Mouse (Mus musculus) stomach, postnatal 0 days (tissue): Measurements from ENCODE around the gene Hist1h1t. TPM values are rescaled to one million over a fixed set of nuclear protein-coding genes. Genes with fewer than 3 reads are reported as not detected.
"Not testable (repeated sequence)": the region's sequence is repeated elsewhere in the genome, so short reads cannot be mapped to it uniquely, and the experiment has no call there.

Experiments
- ATAC-seq: fragments of 200-750 bp; cut with Nextera tagmentation; 2 replicates; pipeline ENCODE4 v1.8.0; 2017; ENCODE audit not compliant: low FRiP score, low TSS enrichment
- DNase-seq: peaks from one replicate; pipeline ENCODE4 v3.0.0-alpha.2; 2016; ENCODE audit warnings: low spot score
- H3K27ac ChIP-seq: fragments of 300-500 bp; sonication (generic); replicated peaks from 2 replicates; pipeline ENCODE4 v1.5.1; 2014; ENCODE audit warnings: mild to moderate bottlenecking, control low read depth
- H3K27me3 ChIP-seq: fragments of 300-500 bp; sonication (generic); 2 replicates; pipeline ENCODE4 v1.6.1; 2014; ENCODE audit warnings: low read length; ENCODE audit not compliant: control insufficient read depth, insufficient read depth
- H3K36me3 ChIP-seq: fragments of 300-500 bp; sonication (generic); 2 replicates; pipeline ENCODE4 v1.6.1; 2014; ENCODE audit warnings: low read length, mixed read lengths; ENCODE audit not compliant: control insufficient read depth, insufficient read depth
- H3K4me1 ChIP-seq: fragments of 300-500 bp; sonication (generic); replicated peaks from 2 replicates; pipeline ENCODE4 v1.6.1; 2014; ENCODE audit warnings: antibody characterized with exemption; ENCODE audit not compliant: control insufficient read depth, insufficient read depth
- H3K4me2 ChIP-seq: fragments of 300-500 bp; sonication (generic); replicated peaks from 2 replicates; pipeline ENCODE4 v1.6.1; 2014; ENCODE audit warnings: low read depth, mild to moderate bottlenecking, control low read depth, moderate library complexity
- H3K4me3 ChIP-seq: fragments of 300-500 bp; sonication (generic); 2 replicates; pipeline ENCODE4 v1.5.1; 2014; ENCODE audit warnings: low read depth, low read length, control low read depth
- H3K9ac ChIP-seq: fragments of 300-500 bp; sonication (generic); 2 replicates; pipeline ENCODE4 v1.6.1; 2014; ENCODE audit warnings: mild to moderate bottlenecking, low read length, control low read depth, mixed read lengths
- H3K9me3 ChIP-seq: fragments of 300-500 bp; sonication (generic); 2 replicates; pipeline ENCODE4 v1.6.1; 2016; ENCODE audit warnings: low read length; ENCODE audit not compliant: control insufficient read depth
- CTCF ChIP-seq: IDR thresholded peaks from 2 replicates; pipeline ENCODE4 v1.5.1; 2016; ENCODE audit warnings: antibody characterized with exemption, low read depth, mild to moderate bottlenecking, moderate library complexity
- EP300 ChIP-seq: optimal IDR thresholded peaks from 2 replicates; pipeline ENCODE3; 2016; ENCODE audit warnings: antibody characterized with exemption
- WGBS: fragments of 180-500 bp; shearing (Covaris S2); extraction: QIAGEN DNeasy Blood & Tissue Kit; methylation state at CpG from one replicate; pipeline ENCODE4 v1.1.7; 2014; 5-methylcytosine and 5-hydroxymethylcytosine counted together
- polyA plus RNA-seq: library from polyadenylated mRNA; unstranded; fragments of >200 nt; fragmentation: Nextera tagmentation; extraction: Ambion mirVana; gene quantifications from 2 replicates; pipeline ENCODE4 v1.2.1, GENCODE M21; 2015

Gene Hist1h1t
- polyA plus RNA-seq, 1 experiment from 2014 or later, result not detected

DNA sequence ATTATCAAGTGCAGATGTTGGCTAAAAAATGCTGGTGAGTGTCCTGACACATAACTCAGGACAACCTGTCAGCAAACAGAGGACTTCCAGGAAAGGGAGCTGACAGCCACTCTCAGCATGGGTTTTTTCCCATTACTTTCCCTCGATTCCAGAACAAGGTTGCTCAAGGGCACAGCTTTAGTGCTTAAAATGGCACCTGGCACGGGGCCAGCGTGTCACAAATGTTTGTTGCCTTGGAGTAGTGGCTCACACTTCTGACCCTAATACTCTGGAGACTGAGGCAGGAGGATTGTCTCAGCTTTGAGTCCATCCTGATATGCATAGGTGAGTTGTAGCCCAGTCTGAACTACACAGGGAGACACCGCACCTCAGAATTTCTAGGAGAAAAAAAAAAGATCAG, 13.0 kb downstream of the Hist1h1t start:
- DNase-seq (no peak), ATAC-seq (no peak)
- no peaks in the 10 kb centered on the region for H3K9me3 ChIP-seq
- no peak overlapping the region for H3K4me2 ChIP-seq
- H3K4me1 ChIP-seq, result no peaks in the 10 kb centered on the region
- no peak overlapping the region; the same call in 1 of the 2 replicates for H3K4me3 ChIP-seq
- 72% methylated on average over 4 of the region's 4 CpGs for WGBS
- no peaks in the 10 kb centered on the region for H3K36me3 ChIP-seq
- H3K27ac ChIP-seq, result no peak overlapping the region
- H3K9ac ChIP-seq, result no peak overlapping the region
- H3K27me3 ChIP-seq, result no peaks in the 10 kb centered on the region
- no peak for TF ChIP-seq EP300

DNA sequence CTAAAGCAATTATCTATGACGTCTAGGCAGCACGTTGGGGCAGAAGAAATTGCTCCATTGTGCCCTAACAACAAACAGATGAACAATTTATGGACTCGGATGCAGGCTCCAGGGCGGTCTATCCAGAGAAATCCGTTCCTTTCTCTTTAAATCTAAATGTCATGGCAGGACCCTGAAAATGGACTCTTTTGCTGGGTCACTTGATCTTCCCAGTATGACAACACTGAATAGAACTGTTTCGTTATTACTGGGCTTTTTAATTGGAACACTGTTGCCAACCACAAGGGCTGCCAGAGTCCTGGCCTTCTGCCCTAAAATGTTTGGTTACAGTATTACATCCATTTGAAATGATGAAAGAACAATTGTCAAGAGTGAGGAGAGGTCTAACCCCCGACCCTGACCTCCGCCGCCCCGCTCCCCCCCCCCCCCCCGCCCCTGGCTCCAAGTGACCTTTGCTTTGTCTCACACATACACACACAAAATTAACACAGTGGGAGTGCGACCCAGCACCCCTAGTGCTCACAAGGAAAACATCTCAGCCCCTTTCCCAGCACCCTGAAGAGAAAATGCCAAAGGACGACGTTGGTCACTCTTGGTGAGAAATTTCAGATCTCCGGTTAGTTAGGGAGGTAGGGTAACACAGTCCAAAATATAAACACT, 14.2 kb downstream of the Hist1h1t start:
- H3K4me2 ChIP-seq, result peak overlapping the region; percentile 79
- no peak for DNase-seq
- no peaks in the 10 kb centered on the region for H3K36me3 ChIP-seq
- no peaks in the 10 kb centered on the region for H3K9me3 ChIP-seq
- peak overlapping the region; percentile 52 for H3K4me3 ChIP-seq
- H3K27me3 ChIP-seq, result no peaks in the 10 kb centered on the region
- no peak for TF ChIP-seq CTCF
- TF ChIP-seq EP300, result no peak
- WGBS, result 26% methylated on average over 15 of the region's 15 CpGs
- no peaks in the 10 kb centered on the region for H3K4me1 ChIP-seq
- ATAC-seq, result no peak; the same call in 1 of the 2 replicates
- H3K27ac ChIP-seq, result peak overlapping the region; percentile 58
- peak overlapping the region; percentile 78 for H3K9ac ChIP-seq

DNA sequence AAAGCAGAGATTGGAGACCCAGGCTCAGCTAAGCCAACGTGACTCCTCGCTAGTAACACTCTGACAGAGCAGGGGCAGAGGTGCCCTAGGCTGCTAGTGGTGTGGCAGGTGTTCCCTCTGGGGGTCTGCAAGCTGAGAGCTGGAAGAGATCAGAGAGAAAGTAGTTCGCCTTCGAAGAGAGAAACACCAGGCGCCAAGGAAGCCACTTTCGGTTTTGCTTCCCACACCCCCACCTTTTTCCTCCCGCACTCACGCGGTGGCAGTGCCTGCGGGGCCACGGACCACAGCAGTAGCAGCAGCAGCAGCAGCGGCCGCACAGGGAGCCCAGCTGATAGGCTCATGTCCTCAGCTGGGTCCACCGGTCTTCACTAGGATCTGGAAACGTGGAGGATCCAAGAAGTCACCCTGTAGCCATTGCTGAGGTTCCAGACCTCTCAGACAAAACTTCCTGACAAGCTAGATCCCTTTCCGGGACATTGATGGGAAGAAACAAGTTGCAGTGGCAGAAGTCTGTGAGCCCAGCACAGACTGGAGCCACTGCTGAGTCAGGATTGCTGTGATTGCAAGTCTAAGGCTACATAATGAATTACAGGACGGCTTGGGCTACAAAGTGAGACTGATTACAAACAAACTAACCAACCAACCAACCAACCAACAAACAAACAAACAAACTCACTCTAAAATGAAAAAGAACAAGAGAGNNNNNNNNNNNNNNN, 14.9 kb downstream of the Hist1h1t start, which contains the start of gene Hfe:
TSS of gene Hfe (minus strand) at position 481 of the 716 bp plus-strand sequence.
- TF ChIP-seq CTCF, result no peak
- no peak for TF ChIP-seq EP300
- peak within 1 kb of the TSS; percentile 79 for H3K4me2 ChIP-seq
- peak within 1 kb of the TSS; percentile 58 for H3K27ac ChIP-seq
- no peaks in the 10 kb centered on the region for H3K9me3 ChIP-seq
- no peaks in the 10 kb centered on the region for H3K36me3 ChIP-seq
- ATAC-seq, result peak; percentile 75
- peak within 1 kb of the TSS; percentile 78 for H3K9ac ChIP-seq
- no peaks in the 10 kb centered on the region for H3K4me1 ChIP-seq
- H3K4me3 ChIP-seq, result peak within 1 kb of the TSS; percentile 52
- peak; percentile 75 for DNase-seq
- no peaks in the 10 kb centered on the region for H3K27me3 ChIP-seq
- WGBS, result 3% methylated on average over 17 of the region's 17 CpGs

DNA sequence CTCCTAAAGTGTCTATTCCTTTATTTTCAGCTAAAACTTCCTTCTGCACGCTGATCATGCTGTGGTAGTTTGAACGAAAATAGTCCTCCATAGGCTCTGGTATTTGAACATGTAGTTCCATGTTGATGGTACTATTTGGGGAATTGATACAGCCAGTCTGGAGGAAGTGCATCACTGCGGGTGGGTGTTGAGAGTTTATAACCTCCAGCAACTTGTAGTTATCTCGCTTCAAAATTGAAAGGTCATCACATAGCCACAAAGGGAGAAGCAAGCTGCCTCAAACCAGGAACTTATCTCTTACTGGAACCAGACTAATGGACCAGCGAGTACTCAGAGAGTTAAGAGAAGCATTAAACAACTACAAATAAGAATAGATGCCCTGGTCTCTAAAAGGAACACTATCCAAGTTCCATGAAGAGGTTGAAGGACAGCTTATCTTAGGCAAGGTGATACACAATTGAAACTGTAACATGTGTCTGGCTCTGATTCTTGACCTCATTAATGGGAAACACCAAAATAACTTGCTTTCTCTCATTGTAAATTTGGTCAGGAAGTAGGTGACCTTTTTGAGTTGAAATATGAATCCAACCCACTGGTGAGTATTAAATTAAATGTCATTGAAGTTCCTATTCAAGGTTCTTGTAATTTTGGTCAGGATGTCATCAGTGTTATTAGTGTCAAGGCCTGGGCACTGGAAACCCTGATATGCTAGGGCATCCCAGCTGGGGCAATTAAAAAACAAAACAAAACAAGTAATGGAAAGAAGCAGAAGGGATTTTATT, 20.8 kb downstream of the Hist1h1t start:
- no peak for DNase-seq
- Histone ChIP-seq H3K9ac (no peak overlapping the region), H3K4me1 (no peaks in the 10 kb centered on the region), H3K4me3 (no peak overlapping the region), H3K36me3 (no peaks in the 10 kb centered on the region), H3K27me3 (no peaks in the 10 kb centered on the region), H3K27ac (no peak overlapping the region), H3K4me2 (no peak overlapping the region), H3K9me3 (no peaks in the 10 kb centered on the region)
- ATAC-seq, result no peak
- no peak for TF ChIP-seq EP300
- TF ChIP-seq CTCF, result no peak
- WGBS, result 85% methylated on average over 5 of the region's 5 CpGs

DNA sequence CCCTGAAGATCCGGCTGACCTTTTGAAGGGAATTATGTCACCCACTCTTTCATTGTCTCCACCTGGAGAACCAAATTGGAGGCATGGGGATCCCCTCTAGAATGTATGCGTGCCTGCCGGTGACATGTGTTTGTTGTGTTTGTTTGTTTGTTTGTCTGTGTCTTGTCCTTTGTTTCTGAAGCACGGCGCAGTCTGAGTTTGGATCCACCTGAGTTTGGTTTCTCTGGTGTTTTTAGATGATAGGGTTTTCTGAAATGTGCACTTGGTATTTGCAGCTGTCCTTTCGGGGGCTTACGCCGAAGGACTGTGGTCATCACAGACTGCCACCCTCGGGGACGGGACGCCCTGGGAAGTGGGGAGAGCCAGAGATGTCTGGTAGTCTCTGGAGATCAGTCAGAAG, 21.6 kb downstream of the Hist1h1t start:
- Histone ChIP-seq H3K4me1 (no peaks in the 10 kb centered on the region), H3K27ac (no peak overlapping the region; the same call in 1 of the 2 replicates), H3K9ac (no peak overlapping the region), H3K9me3 (no peaks in the 10 kb centered on the region), H3K27me3 (no peaks in the 10 kb centered on the region), H3K36me3 (no peaks in the 10 kb centered on the region), H3K4me3 (no peak overlapping the region), H3K4me2 (no peak overlapping the region)
- WGBS, result 45% methylated on average over 11 of the region's 11 CpGs
- TF ChIP-seq EP300, result no peak
- TF ChIP-seq CTCF, result no peak
- ATAC-seq (no peak), DNase-seq (no peak)

DNA sequence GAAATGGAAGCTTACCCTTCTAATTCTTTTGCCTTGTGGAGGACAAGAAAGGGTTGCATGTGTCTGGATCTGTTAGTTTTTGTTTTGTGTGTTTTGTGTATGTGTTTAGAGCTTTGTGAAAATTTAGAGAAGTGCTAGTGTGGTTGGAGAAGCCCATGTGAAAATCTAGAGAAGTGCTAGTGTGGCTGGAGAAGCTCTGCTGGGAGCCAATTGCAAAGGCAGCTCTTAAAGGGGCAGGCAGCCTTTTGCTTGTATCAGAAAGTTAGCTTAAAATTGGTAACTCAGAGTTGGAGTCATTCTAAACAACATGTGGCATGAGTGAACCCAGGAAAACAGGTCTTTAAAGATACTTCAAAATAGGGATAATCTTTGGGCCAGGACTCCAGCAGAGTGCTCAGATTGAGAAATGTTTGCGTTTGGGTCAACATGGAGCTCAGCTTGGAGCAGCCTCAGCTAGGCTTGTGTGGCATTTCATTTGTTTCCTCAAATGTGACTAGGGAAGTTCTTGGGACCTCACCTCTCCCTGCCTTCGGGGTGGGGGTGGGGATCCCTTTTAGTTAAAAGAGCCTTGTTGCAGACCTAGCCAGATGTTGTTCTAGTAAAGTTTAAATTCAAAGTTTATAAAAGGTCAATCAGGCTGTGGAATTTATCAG, 22.1 kb downstream of the Hist1h1t start:
- DNase-seq, ATAC-seq: not testable (repeated sequence)
- WGBS, result 8% methylated on average over 2 of the region's 2 CpGs

More for the DNA sequence above, 22.1 kb downstream of the Hist1h1t start:
- not testable (repeated sequence) for H3K36me3 ChIP-seq, H3K9ac ChIP-seq, H3K4me3 ChIP-seq, H3K4me2 ChIP-seq, H3K9me3 ChIP-seq, H3K4me1 ChIP-seq, H3K27ac ChIP-seq, H3K27me3 ChIP-seq
